Mouse (Mus musculus) lung, postnatal 0 days (tissue): ENCODE measurements around the gene Thra.

Source experiments
- CTCF ChIP-seq: IDR thresholded peaks from 2 replicates; pipeline ENCODE4 v1.5.1; 2016; ENCODE audit warnings: antibody characterized with exemption, mild to moderate bottlenecking
- EP300 ChIP-seq: IDR thresholded peaks from 2 replicates; pipeline ENCODE4 v1.6.1; 2016; ENCODE audit warnings: antibody characterized with exemption, mild to moderate bottlenecking, control low read depth

DNA sequence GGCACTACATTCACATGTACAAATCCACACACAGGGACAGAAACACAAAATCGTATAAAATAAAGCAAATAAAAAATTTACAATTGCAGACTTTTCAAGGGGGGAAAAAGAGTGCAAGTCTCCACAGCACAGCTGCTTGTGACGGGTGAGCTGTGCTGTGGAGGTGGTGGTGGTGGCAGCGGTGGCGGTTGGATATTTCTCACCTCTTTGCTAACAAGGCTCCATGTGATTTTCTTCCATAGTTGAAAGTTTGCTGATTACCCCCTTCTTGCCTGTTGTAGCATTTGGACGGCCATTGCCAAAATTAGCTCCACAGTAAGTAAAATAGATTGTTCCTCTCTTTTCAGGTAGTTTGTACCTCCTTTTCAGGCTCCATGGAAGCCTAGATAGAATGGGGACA, 64.2 kb downstream of the Thra start, which contains the start of gene Casc3:
- TF ChIP-seq CTCF (no peak), EP300 (no peak)
